Comparison of ENCODE assay signal across 8 mouse cellular contexts in the genomic region with DNA sequence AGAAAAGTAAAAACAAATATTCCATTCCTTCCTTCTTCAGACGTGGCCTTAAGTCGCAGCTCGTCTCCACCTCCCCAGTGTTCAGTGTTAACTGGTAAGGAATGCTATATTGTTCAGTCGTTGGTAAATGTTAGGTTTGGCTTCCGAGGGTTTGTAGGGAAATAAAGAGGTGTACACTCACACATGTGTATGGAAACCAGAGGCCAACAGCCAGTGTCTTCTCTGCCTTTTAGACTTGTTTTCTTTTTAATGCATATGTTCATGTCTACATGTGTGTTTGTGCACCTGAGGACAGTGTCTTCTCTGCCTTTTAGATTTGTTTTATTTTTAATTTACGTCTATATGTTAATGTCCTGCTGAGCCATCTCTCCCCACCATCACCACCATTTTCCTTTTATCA. TPM values are rescaled to one million over a fixed set of nuclear protein-coding genes. Genes with fewer than 3 reads are reported as not detected.
DNase-seq lines count a peak whose midpoint lies in the region; ATAC-seq and TF ChIP-seq lines count a peak whose summit lies in the region.

No protein-coding gene starts in this region.

- no peak for ATAC-seq in liver, embryonic 11.5 days (replicated peaks; ENCODE audit: low FRiP score)
- no peak for ATAC-seq in liver, embryonic 12.5 days
- ATAC-seq in embryonic facial prominence, embryonic 14.5 days (ENCODE audit: low read depth): no peak
- no peak for ATAC-seq in hindbrain, embryonic 12.5 days (ENCODE audit: low FRiP score)
- ATAC-seq in midbrain, postnatal 0 days (ENCODE audit: low FRiP score): no peak
- ATAC-seq in megakaryocyte-erythroid progenitor cell, adult 5-6 weeks (replicated peaks; ENCODE audit: low FRiP score, low TSS enrichment, poor library complexity, severe bottlenecking): no peak

- no peaks in the 10 kb centered on the region for H3K36me3 ChIP-seq in liver, embryonic 11.5 days (ENCODE audit: control insufficient read depth, insufficient read depth, low read length)
- H3K36me3 ChIP-seq in liver, embryonic 12.5 days: 0 out of 2 replicates have a peak, but pooled peaks cover 6% of the 10 kb centered on the region
- H3K36me3 ChIP-seq in embryonic facial prominence, embryonic 14.5 days (ENCODE audit: control insufficient read depth, insufficient read depth, low read length): no peaks in the 10 kb centered on the region
- H3K36me3 ChIP-seq in hindbrain, embryonic 12.5 days: no peaks in the 10 kb centered on the region
- H3K36me3 ChIP-seq in midbrain, postnatal 0 days (ENCODE audit: insufficient read depth, low read length): no peaks in the 10 kb centered on the region

- peaks cover 3% of the 10 kb centered on the region; the same call in 1 of the 2 replicates for H3K9me3 ChIP-seq in liver, embryonic 11.5 days (ENCODE audit: control insufficient read depth, low read length)
- no peaks in the 10 kb centered on the region for H3K9me3 ChIP-seq in liver, embryonic 12.5 days (replicated peaks)
- no peaks in the 10 kb centered on the region for H3K9me3 ChIP-seq in embryonic facial prominence, embryonic 14.5 days (ENCODE audit: control insufficient read depth, low read length)
- no peaks in the 10 kb centered on the region for H3K9me3 ChIP-seq in hindbrain, embryonic 12.5 days (replicated peaks)
- no peaks in the 10 kb centered on the region for H3K9me3 ChIP-seq in midbrain, postnatal 0 days (ENCODE audit: low read length)

- no peak for TF ChIP-seq CTCF in midbrain, postnatal 0 days (IDR thresholded peaks at IDR 0.05)

- peak overlapping the region; percentile 39; the same call in 1 of the 2 replicates for H3K4me2 ChIP-seq in liver, embryonic 11.5 days
- no peak overlapping the region for H3K4me2 ChIP-seq in liver, embryonic 12.5 days
- H3K4me2 ChIP-seq in embryonic facial prominence, embryonic 14.5 days (ENCODE audit: low read depth, low read length): no peak overlapping the region
- H3K4me2 ChIP-seq in hindbrain, embryonic 12.5 days (replicated peaks): no peak overlapping the region
- H3K4me2 ChIP-seq in midbrain, postnatal 0 days (ENCODE audit: low read depth, low read length, poor library complexity, severe bottlenecking): no peak overlapping the region

- no peak overlapping the region for H3K9ac ChIP-seq in liver, embryonic 11.5 days (ENCODE audit: low read depth, low read length)
- H3K9ac ChIP-seq in liver, embryonic 12.5 days: no peak overlapping the region
- H3K9ac ChIP-seq in embryonic facial prominence, embryonic 14.5 days (ENCODE audit: low read depth, low read length): no peak overlapping the region
- no peak overlapping the region for H3K9ac ChIP-seq in hindbrain, embryonic 12.5 days
- H3K9ac ChIP-seq in midbrain, postnatal 0 days (replicated peaks; ENCODE audit: low read length, poor library complexity, severe bottlenecking): no peak overlapping the region

- H3K27me3 ChIP-seq in liver, embryonic 11.5 days (replicated peaks; ENCODE audit: control insufficient read depth, insufficient read depth, low read length): no peaks in the 10 kb centered on the region
- H3K27me3 ChIP-seq in liver, embryonic 12.5 days (replicated peaks): no peaks in the 10 kb centered on the region
- H3K27me3 ChIP-seq in embryonic facial prominence, embryonic 14.5 days (replicated peaks; ENCODE audit: control insufficient read depth, insufficient read depth, low read length): no peaks in the 10 kb centered on the region
- H3K27me3 ChIP-seq in hindbrain, embryonic 12.5 days: no peaks in the 10 kb centered on the region
- no peaks in the 10 kb centered on the region for H3K27me3 ChIP-seq in midbrain, postnatal 0 days (ENCODE audit: insufficient read depth, low read length)

- no peak overlapping the region for H3K4me3 ChIP-seq in liver, embryonic 11.5 days (ENCODE audit: low read depth, low read length)
- H3K4me3 ChIP-seq in liver, embryonic 12.5 days: no peak overlapping the region
- no peak overlapping the region for H3K4me3 ChIP-seq in embryonic facial prominence, embryonic 14.5 days (ENCODE audit: low read depth, low read length)
- H3K4me3 ChIP-seq in hindbrain, embryonic 12.5 days: no peak overlapping the region
- H3K4me3 ChIP-seq in midbrain, postnatal 0 days (ENCODE audit: low read depth, low read length): no peak overlapping the region

- peaks cover 11% of the 10 kb centered on the region for H3K4me1 ChIP-seq in liver, embryonic 11.5 days (replicated peaks; ENCODE audit: control insufficient read depth, insufficient read depth, low read length)
- peaks cover 27% of the 10 kb centered on the region for H3K4me1 ChIP-seq in liver, embryonic 12.5 days
- H3K4me1 ChIP-seq in embryonic facial prominence, embryonic 14.5 days (ENCODE audit: control insufficient read depth, insufficient read depth, low read length): peaks cover 21% of the 10 kb centered on the region; the same call in 1 of the 2 replicates
- peaks cover 27% of the 10 kb centered on the region for H3K4me1 ChIP-seq in hindbrain, embryonic 12.5 days
- H3K4me1 ChIP-seq in midbrain, postnatal 0 days (ENCODE audit: insufficient read depth, low read length): no peaks in the 10 kb centered on the region

- H3K27ac ChIP-seq in liver, embryonic 11.5 days (ENCODE audit: low read depth, low read length): no peak overlapping the region; the same call in 1 of the 2 replicates
- no peak overlapping the region for H3K27ac ChIP-seq in liver, embryonic 12.5 days
- peak overlapping the region; percentile 88 for H3K27ac ChIP-seq in embryonic facial prominence, embryonic 14.5 days (replicated peaks; ENCODE audit: low read depth, low read length)
- H3K27ac ChIP-seq in hindbrain, embryonic 12.5 days: peak overlapping the region; percentile 90
- peak overlapping the region; percentile 57; the same call in 1 of the 2 replicates for H3K27ac ChIP-seq in midbrain, postnatal 0 days (ENCODE audit: low read depth, low read length)

- WGBS in liver, embryonic 11.5 days: 53% methylated on average over 6 of the region's 6 CpGs
- WGBS in liver, embryonic 12.5 days (ENCODE audit: insufficient replicate concordance): 44% methylated on average over 6 of the region's 6 CpGs
- 42% methylated on average over 6 of the region's 6 CpGs for WGBS in embryonic facial prominence, embryonic 14.5 days
- 10% methylated on average over 6 of the region's 6 CpGs for WGBS in hindbrain, embryonic 12.5 days
- 19% methylated on average over 6 of the region's 6 CpGs for WGBS in midbrain, postnatal 0 days

- no peak for DNase-seq in liver, embryonic 11.5 days (ENCODE audit: low spot score)
- DNase-seq in embryonic facial prominence, embryonic 14.5 days (ENCODE audit: low spot score): no peak
- DNase-seq in midbrain, postnatal 0 days (ENCODE audit: low spot score): no peak
- no peak for DNase-seq in yolk sac, embryonic 10.5 days (ENCODE audit: low spot score)
- DNase-seq in cerebellum, adult 18-20 months: no peak

RNA-seq across cellular contexts. Expression of gene Foxk1, which starts 29.1 kb away (rescaled TPM):
- polyA plus RNA-seq in liver, embryonic 11.5 days (2014; fragmentation: Nextera tagmentation; extraction: Ambion mirVana): 3.1 and 4.0 TPM in 2 replicates
- 3.1 and 4.1 TPM in 2 replicates for polyA plus RNA-seq in liver, embryonic 12.5 days (2016; fragmentation: Nextera tagmentation; extraction: Ambion mirVana)
- polyA plus RNA-seq in embryonic facial prominence, embryonic 14.5 days (2014; fragmentation: Nextera tagmentation; extraction: Ambion mirVana): 5.6 and 7.5 TPM in 2 replicates
- polyA plus RNA-seq in hindbrain, embryonic 12.5 days (2016; fragmentation: Nextera tagmentation; extraction: Ambion mirVana): 7.9 and 8.8 TPM in 2 replicates
- total RNA-seq in midbrain, postnatal 0 days (2014; rRNA removed): 28.0 and 30.0 TPM in 2 replicates
- 4.9 and 7.1 TPM in 2 replicates for polyA plus RNA-seq in midbrain, postnatal 0 days (2015; fragmentation: Nextera tagmentation; extraction: Ambion mirVana)
- 12.3 and 17.0 TPM in 2 replicates for total RNA-seq in megakaryocyte-erythroid progenitor cell, adult 5-6 weeks (2014; fragmentation: Nextera tagmentation)
- total RNA-seq in megakaryocyte-erythroid progenitor cell, adult 5-6 weeks (2017): 6.4 and 6.8 TPM in 2 replicates

Comparison
In these comparisons a context has a peak if more than half of its experiments do, and no peak if none do; other contexts are left out.
1. H3K27ac ChIP-seq: peak in embryonic facial prominence, embryonic 14.5 days (single experiment), hindbrain, embryonic 12.5 days (single experiment) and midbrain, postnatal 0 days (single experiment); none in liver, embryonic 11.5 days (single experiment) and liver, embryonic 12.5 days (single experiment).